Mouse (Mus musculus): ENCODE results near the gene Nxph1.

Nxph1 gene

GRCm38 (mm10) chr6:8959810-8960209 lies 11.6 kb downstream of the Nxph1 start:
- in situ Hi-C loops (cut with MboI, MseI) = no loop called here

- in situ Hi-C loops (cut with MboI, MseI) = no loop called here
These were observed 22.3 kb downstream of the Nxph1 start for GRCm38 (mm10) chr6:8970576-8970975.

GRCm38 (mm10) chr6:8979237-8979871 lies 31.1 kb downstream of the Nxph1 start:
- in situ Hi-C loops (cut with MboI, MseI) = loop anchor here in 1 of 2 experiments (25.0 kb wide), 1 partner anchor 392 kb away; no protein-coding TSS in a partner anchor

GRCm38 (mm10) chr6:8996301-8996943 lies 48.2 kb downstream of the Nxph1 start:
- in situ Hi-C loops (cut with MboI, MseI) = loop anchor here in 1 of 2 experiments (25.0 kb wide), 1 partner anchor 409 kb away; no protein-coding TSS in a partner anchor

- in situ Hi-C loops (cut with MboI, MseI) = loop anchor here in 1 of 2 experiments (25.0 kb wide), 1 partner anchor 410 kb away; no protein-coding TSS in a partner anchor
These were observed 49.1 kb downstream of the Nxph1 start for GRCm38 (mm10) chr6:8997326-8997725.

- in situ Hi-C loops (cut with MboI, MseI) = no loop called here
These were observed 54.5 kb downstream of the Nxph1 start for GRCm38 (mm10) chr6:9002686-9003085.

- in situ Hi-C loops (cut with MboI, MseI) = loop anchor here in 1 of 2 experiments (10.0 kb wide), 1 partner anchor 852 kb away; no protein-coding TSS in a partner anchor
These were observed 78.4 kb downstream of the Nxph1 start for GRCm38 (mm10) chr6:9026631-9027030.

- in situ Hi-C loops (cut with MboI, MseI) = loop anchor here in 1 of 2 experiments (10.0 kb wide), 1 partner anchor 852 kb away; no protein-coding TSS in a partner anchor
These were observed 78.9 kb downstream of the Nxph1 start for GRCm38 (mm10) chr6:9027146-9027545.

- in situ Hi-C loops (cut with MboI, MseI) = loop anchor here in 1 of 2 experiments (10.0 kb wide), 1 partner anchor 854 kb away; no protein-coding TSS in a partner anchor
These were observed 80.3 kb downstream of the Nxph1 start for GRCm38 (mm10) chr6:9028501-9028900.

GRCm38 (mm10) chr6:9039286-9039685 lies 91.1 kb downstream of the Nxph1 start:
- in situ Hi-C loops (cut with MboI, MseI) = no loop called here

- in situ Hi-C loops (cut with MboI, MseI) = no loop called here
These were observed 92.8 kb downstream of the Nxph1 start for GRCm38 (mm10) chr6:9040991-9041390.

GRCm38 (mm10) chr6:9042391-9042790 lies 94.2 kb downstream of the Nxph1 start:
- in situ Hi-C loops (cut with MboI, MseI) = no loop called here

GRCm38 (mm10) chr6:9046815-9047214 lies 98.6 kb downstream of the Nxph1 start:
- in situ Hi-C loops (cut with MboI, MseI) = no loop called here

GRCm38 (mm10) chr6:9061261-9062105 lies 113.3 kb downstream of the Nxph1 start:
- in situ Hi-C loops (cut with MboI, MseI) = loop anchor here in 1 of 2 experiments (5.0 kb wide), 1 partner anchor 1444 kb away; no protein-coding TSS in a partner anchor

- in situ Hi-C loops (cut with MboI, MseI) = no loop called here
These were observed 118.2 kb downstream of the Nxph1 start for GRCm38 (mm10) chr6:9066435-9066834.

GRCm38 (mm10) chr6:9069913-9070312 lies 121.7 kb downstream of the Nxph1 start:
- in situ Hi-C loops (cut with MboI, MseI) = no loop called here

GRCm38 (mm10) chr6:9076463-9076862 lies 128.2 kb downstream of the Nxph1 start:
- in situ Hi-C loops (cut with MboI, MseI) = no loop called here

GRCm38 (mm10) chr6:9077793-9078689 lies 129.8 kb downstream of the Nxph1 start:
- in situ Hi-C loops (cut with MboI, MseI) = no loop called here

GRCm38 (mm10) chr6:9083851-9084250 lies 135.6 kb downstream of the Nxph1 start:
- in situ Hi-C loops (cut with MboI, MseI) = no loop called here

- in situ Hi-C loops (cut with MboI, MseI) = no loop called here
These were observed 149.1 kb downstream of the Nxph1 start for GRCm38 (mm10) chr6:9097345-9097744.

GRCm38 (mm10) chr6:9107366-9107765 lies 159.1 kb downstream of the Nxph1 start:
- in situ Hi-C loops (cut with MboI, MseI) = no loop called here
